Mouse (Mus musculus) lung, postnatal 0 days (tissue): ENCODE data around the gene Vac14.

Experiments
- CTCF ChIP-seq: IDR thresholded peaks from 2 replicates; pipeline ENCODE4 v1.5.1; 2016; ENCODE audit warnings: antibody characterized with exemption, mild to moderate bottlenecking
- EP300 ChIP-seq: IDR thresholded peaks from 2 replicates; pipeline ENCODE4 v1.6.1; 2016; ENCODE audit warnings: antibody characterized with exemption, mild to moderate bottlenecking, control low read depth

DNA sequence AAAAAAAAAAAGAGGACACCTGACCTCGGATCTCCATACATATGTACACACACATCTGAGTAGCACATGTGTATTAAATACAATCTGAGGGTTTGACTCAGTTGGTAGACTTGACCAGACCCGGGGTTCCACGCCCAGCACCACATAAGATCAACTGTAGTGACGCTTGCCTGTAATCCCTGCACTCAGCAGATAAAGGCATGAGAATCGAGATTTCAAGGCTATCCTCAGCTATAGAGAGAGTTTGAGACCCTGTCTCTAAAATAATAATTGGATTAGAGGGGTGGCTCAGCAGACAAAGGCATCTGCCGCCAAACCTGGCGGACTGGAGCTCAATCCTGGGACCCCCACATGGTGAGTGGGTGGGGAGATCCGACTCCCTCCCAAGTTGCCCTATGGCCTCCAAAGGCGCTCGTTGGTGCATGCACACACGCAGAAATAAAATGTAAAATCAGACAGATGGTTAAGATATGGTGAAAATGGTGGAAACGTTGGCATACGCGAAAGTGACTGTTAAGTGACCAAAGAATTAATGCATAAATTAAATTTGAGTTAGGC, 505 bp upstream of the Vac14 start:
- TF ChIP-seq EP300 (no peak), CTCF (no peak)
